Mouse (Mus musculus) bone marrow macrophage, adult 2 months (primary cell): Measurements from ENCODE around the gene Dcaf1.

Experiments used
- CTCF ChIP-seq: IDR thresholded peaks from 2 replicates; pipeline ENCODE4 v1.5.1; 2012; ENCODE audit warnings: low read depth, mild to moderate bottlenecking, low read length, moderate library complexity
- POLR2A ChIP-seq: IDR thresholded peaks from 2 replicates; pipeline ENCODE4 v1.6.1; 2012; ENCODE audit warnings: mild to moderate bottlenecking, low read depth, low read length, borderline replicate concordance

GRCm38 (mm10) chr9:106888346-106888745 lies 66.7 kb downstream of the Dcaf1 start:
- no peak for TF ChIP-seq CTCF
- TF ChIP-seq POLR2A = no peak
